Mouse (Mus musculus) gastrocnemius, adult 2 months (tissue): ENCODE measurements at regions not wholly inside any gene's neighbourhood (a gene's known extent, or its start where the extent isn't known, plus 50 kb on each side); places are given as distances from the start of the nearest gene placed in this dataset.

ENCODE experiments used
- DNase-seq: peaks from one replicate; pipeline ENCODE4 v3.0.0; 2022
- H3K27ac ChIP-seq: fragments of 200-600 bp; 2 replicates; pipeline ENCODE4 v1.8.1; 2022; ENCODE audit warnings: mild to moderate bottlenecking
- H3K4me3 ChIP-seq: fragments of 200-600 bp; 2 replicates; pipeline ENCODE4 v1.8.1; 2022; ENCODE audit warnings: mild to moderate bottlenecking, moderate library complexity
- CTCF ChIP-seq: fragments of 200-600 bp; IDR thresholded peaks from 2 replicates; pipeline ENCODE4 v1.8.1; 2022; ENCODE audit warnings: antibody characterized with exemption, mild to moderate bottlenecking, moderate library complexity
- intact Hi-C: fragments of 180-260 bp; cut with DNase I; formaldehyde crosslinking; loops from one replicate; pipeline ENCODE4 v1.15.1; 2025

GRCm38 (mm10) chr14:120831397-120831796, 79.6 kb upstream of the Ipo5 start:
- intact Hi-C loops = loop anchor here (2.0 to 5.0 kb wide), 4 partner anchors 141 to 621 kb away; partner anchors contain the start of gene Farp1
- no peak for DNase-seq
- no peak for TF ChIP-seq CTCF
- Histone ChIP-seq H3K4me3 (no peak overlapping the region), H3K27ac (no peak overlapping the region)

- peak; percentile 92 for DNase-seq
- Histone ChIP-seq H3K4me3 (peak overlapping the region; percentile 65), H3K27ac (peak overlapping the region; percentile 82)
- peak; percentile 96; the same call in 1 of the 2 replicates for TF ChIP-seq CTCF
- intact Hi-C loops = loop anchor here (1.0 to 5.0 kb wide), 5 partner anchors 79 to 620 kb away; partner anchors contain the start of genes Farp1 and Ipo5
Measured at GRCm38 (mm10) chr14:120831847-120832613, 79.0 kb upstream of the Ipo5 start.

DNA sequence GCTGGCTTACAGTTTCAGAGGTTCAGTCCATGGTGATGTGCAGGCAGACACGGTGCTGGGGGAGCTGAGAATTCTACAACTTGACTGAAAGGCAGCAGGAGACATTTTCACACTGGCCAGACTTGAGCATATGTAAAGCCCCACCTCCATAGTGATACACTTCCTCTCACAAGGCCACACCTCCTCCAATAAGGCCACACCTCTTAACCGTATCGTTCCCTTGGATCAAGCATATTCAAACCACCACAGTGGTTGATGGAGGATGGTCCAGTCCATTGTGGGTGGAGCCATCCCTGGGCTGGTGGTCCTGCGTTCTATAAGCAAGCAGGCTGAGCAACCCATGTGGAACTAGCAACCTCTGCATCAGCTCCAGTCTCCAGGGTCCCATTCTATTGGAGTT, 76.2 kb upstream of the Ipo5 start:
- no peak for TF ChIP-seq CTCF
- Histone ChIP-seq H3K4me3 (no peak overlapping the region), H3K27ac (no peak overlapping the region)
- no peak for DNase-seq
- intact Hi-C loops = loop anchor here (5.0 kb wide), 3 partner anchors 137 to 617 kb away; partner anchors contain the start of gene Farp1

DNA sequence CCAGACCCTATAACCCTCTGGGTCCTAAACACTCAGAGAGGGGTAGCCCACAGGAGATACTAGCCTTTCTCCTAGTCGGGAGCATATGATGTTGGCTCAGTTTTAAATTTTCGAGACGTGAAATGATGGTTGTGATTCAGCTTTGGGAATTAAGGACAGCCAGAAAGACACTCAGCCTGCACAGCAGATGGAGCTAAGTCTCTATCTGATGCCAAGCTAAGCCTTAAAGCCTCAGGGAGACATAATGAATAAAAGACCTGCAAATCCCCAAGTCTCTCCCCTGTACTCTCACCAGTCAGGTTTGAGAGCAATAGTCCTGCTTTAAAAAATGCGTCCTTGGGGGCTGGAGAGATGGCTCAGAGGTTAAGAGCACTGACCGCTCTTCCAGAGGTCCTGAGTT, 75.3 kb upstream of the Ipo5 start:
- no peak overlapping the region; the same call in 1 of the 2 replicates for H3K27ac ChIP-seq
- intact Hi-C loops = no loop called here
- no peak for DNase-seq

DNA sequence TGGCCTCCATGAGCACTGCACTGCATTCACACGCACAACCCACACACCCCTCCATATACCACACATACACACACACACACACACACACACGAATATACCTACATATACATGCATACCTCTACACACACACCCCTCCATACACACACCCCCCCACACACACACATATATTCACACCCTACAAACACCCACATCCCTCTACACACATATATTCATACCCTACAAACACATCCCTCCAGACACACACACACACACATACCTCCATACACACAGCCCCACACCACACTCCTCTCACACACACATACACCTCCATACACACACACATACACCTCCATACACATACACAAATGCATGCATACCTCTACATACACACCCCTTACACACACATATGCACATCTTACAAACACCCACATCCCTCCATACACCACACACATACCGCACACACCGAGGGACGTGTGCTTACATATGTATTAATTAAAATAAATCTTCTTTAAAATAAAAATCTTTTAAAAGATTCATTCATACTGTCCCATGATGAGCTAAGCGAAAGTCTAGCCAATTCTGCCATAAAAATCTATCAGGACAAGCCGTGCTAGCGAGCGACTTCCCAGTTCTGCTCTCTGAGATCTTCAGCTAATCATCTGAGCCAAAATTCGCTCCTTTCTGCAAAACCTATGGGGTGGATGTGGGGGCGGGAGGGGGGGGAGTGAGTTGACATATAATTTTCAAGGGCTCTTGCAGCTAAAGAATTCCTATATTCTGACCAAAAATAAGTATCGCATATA, 74.3 kb upstream of the Ipo5 start:
- Histone ChIP-seq H3K27ac (no peak overlapping the region), H3K4me3 (no peak overlapping the region)
- intact Hi-C loops = no loop called here
- no peak for DNase-seq
- TF ChIP-seq CTCF = no peak

More for the DNA sequence above, 75.3 kb upstream of the Ipo5 start:
- TF ChIP-seq CTCF = peak; percentile 39
- no peak overlapping the region for H3K4me3 ChIP-seq

GRCm38 (mm10) chr14:120840900-120841299, 70.1 kb upstream of the Ipo5 start:
- Histone ChIP-seq H3K4me3 (peak overlapping the region; percentile 50), H3K27ac (peak overlapping the region; percentile 46; the same call in 1 of the 2 replicates)
- intact Hi-C loops = no loop called here
- no peak for DNase-seq
- TF ChIP-seq CTCF = peak; percentile 41

GRCm38 (mm10) chr14:120841311-120841710, 69.7 kb upstream of the Ipo5 start:
- peak overlapping the region; percentile 50 for H3K4me3 ChIP-seq
- intact Hi-C loops = no loop called here
- DNase-seq = peak; percentile 30
- peak overlapping the region; percentile 46; the same call in 1 of the 2 replicates for H3K27ac ChIP-seq
- no peak for TF ChIP-seq CTCF

DNA sequence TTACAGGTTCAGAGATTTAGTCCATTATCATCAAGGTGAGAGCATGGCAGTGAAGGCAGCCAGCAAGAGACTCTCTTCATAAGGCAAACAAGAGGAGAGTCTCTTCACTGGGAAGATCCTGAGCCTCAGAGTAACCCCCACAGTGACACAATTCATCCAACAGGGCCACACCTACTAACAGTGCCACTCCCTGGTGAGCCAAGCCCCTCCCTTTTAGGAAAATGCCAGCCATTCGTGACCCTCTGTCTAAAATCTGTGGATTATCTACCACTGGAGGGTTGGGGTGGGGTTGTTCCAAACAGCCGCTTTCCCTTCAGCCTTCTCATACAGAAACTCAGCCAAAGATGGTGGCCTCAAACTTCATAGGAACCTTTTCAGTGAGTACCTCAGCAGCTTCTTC, 65.9 kb upstream of the Ipo5 start:
- no peak for DNase-seq
- Histone ChIP-seq H3K27ac (no peak overlapping the region), H3K4me3 (no peak overlapping the region)
- intact Hi-C loops = loop anchor here (5.0 kb wide), 1 partner anchor 67 kb away; the partner anchor contains the start of gene Ipo5
- no peak for TF ChIP-seq CTCF

GRCm38 (mm10) chr14:120846073-120846850, 64.8 kb upstream of the Ipo5 start:
- no peak for TF ChIP-seq CTCF
- intact Hi-C loops = loop anchor here (5.0 kb wide), 1 partner anchor 66 kb away; the partner anchor contains the start of gene Ipo5
- peak; percentile 45 for DNase-seq
- no peak overlapping the region for H3K4me3 ChIP-seq
- H3K27ac ChIP-seq = peak overlapping the region; percentile 85

- DNase-seq = peak; percentile 78
- intact Hi-C loops = loop anchor here (5.0 kb wide), 1 partner anchor 65 kb away; the partner anchor contains the start of gene Ipo5
- peak; percentile 25; the same call in 1 of the 2 replicates for TF ChIP-seq CTCF
- H3K4me3 ChIP-seq = no peak overlapping the region
- H3K27ac ChIP-seq = peak overlapping the region; percentile 85
Measured at GRCm38 (mm10) chr14:120847006-120847405, 64.0 kb upstream of the Ipo5 start.

GRCm38 (mm10) chr14:120848083-120848951, 62.7 kb upstream of the Ipo5 start:
- TF ChIP-seq CTCF = no peak
- Histone ChIP-seq H3K4me3 (no peak overlapping the region), H3K27ac (no peak overlapping the region)
- intact Hi-C loops = loop anchor here (5.0 kb wide), 1 partner anchor 64 kb away; the partner anchor contains the start of gene Ipo5
- DNase-seq = no peak
